Mouse (Mus musculus): ENCODE data around the gene N4bp2. TPM values are rescaled to one million over a fixed set of nuclear protein-coding genes. Genes with fewer than 3 reads are reported as not detected.

N4bp2 gene
- polyA plus RNA-seq, 1 experiment from 2014 or later, result 19.0 TPM

GRCm38 (mm10) chr5:65833766-65834498 lies 70.6 kb downstream of the N4bp2 start:
- no peak for ATAC-seq
- H3K9ac ChIP-seq (replicated peaks; ENCODE audit: low read depth, low read length), result no peak overlapping the region
- H3K36me3 ChIP-seq (ENCODE audit: control insufficient read depth, insufficient read depth), result 0 out of 2 replicates have a peak, but pooled peaks cover 2% of the 10 kb centered on the region
- WGBS, result 94% methylated on average over 8 of the region's 8 CpGs
- H3K4me1 ChIP-seq (replicated peaks; ENCODE audit: control insufficient read depth, insufficient read depth, low read length), result no peaks in the 10 kb centered on the region
- no peaks in the 10 kb centered on the region for H3K9me3 ChIP-seq (ENCODE audit: control insufficient read depth, low read length)
- H3K4me2 ChIP-seq (ENCODE audit: low read length), result no peak overlapping the region
- no peaks in the 10 kb centered on the region for H3K27me3 ChIP-seq (replicated peaks; ENCODE audit: control insufficient read depth, insufficient read depth, low read length)
- H3K4me3 ChIP-seq (replicated peaks; ENCODE audit: low read length), result no peak overlapping the region
- no peak overlapping the region for H3K27ac ChIP-seq (ENCODE audit: low read length)

GRCm38 (mm10) chr5:65838053-65838452 lies 74.7 kb downstream of the N4bp2 start:
- Histone ChIP-seq H3K4me3 (replicated peaks; ENCODE audit: low read length) (no peak overlapping the region), H3K27me3 (replicated peaks; ENCODE audit: control insufficient read depth, insufficient read depth, low read length) (no peaks in the 10 kb centered on the region), H3K9me3 (ENCODE audit: control insufficient read depth, low read length) (no peaks in the 10 kb centered on the region), H3K4me2 (ENCODE audit: low read length) (no peak overlapping the region), H3K4me1 (replicated peaks; ENCODE audit: control insufficient read depth, insufficient read depth, low read length) (no peaks in the 10 kb centered on the region), H3K27ac (ENCODE audit: low read length) (no peak overlapping the region), H3K36me3 (ENCODE audit: control insufficient read depth, insufficient read depth) (no peaks in the 10 kb centered on the region), H3K9ac (replicated peaks; ENCODE audit: low read depth, low read length) (no peak overlapping the region)
- no peak for ATAC-seq
- 88% methylated on average over 6 of the region's 6 CpGs for WGBS

GRCm38 (mm10) chr5:65842947-65843346 lies 79.6 kb downstream of the N4bp2 start:
- no peak overlapping the region for H3K9ac ChIP-seq (replicated peaks; ENCODE audit: low read depth, low read length)
- 92% methylated on average over 7 of the region's 7 CpGs for WGBS

GRCm38 (mm10) chr5:65846534-65846933 lies 83.2 kb downstream of the N4bp2 start:
- Histone ChIP-seq H3K27me3 (replicated peaks; ENCODE audit: control insufficient read depth, insufficient read depth, low read length) (no peaks in the 10 kb centered on the region), H3K9me3 (ENCODE audit: control insufficient read depth, low read length) (no peaks in the 10 kb centered on the region), H3K4me3 (replicated peaks; ENCODE audit: low read length) (no peak overlapping the region), H3K27ac (ENCODE audit: low read length) (no peak overlapping the region), H3K9ac (replicated peaks; ENCODE audit: low read depth, low read length) (no peak overlapping the region), H3K4me1 (replicated peaks; ENCODE audit: control insufficient read depth, insufficient read depth, low read length) (0 out of 2 replicates have a peak, but pooled peaks cover 3% of the 10 kb centered on the region), H3K36me3 (ENCODE audit: control insufficient read depth, insufficient read depth) (no peaks in the 10 kb centered on the region), H3K4me2 (ENCODE audit: low read length) (no peak overlapping the region)
- WGBS, result 86% methylated on average over 8 of the region's 8 CpGs
- ATAC-seq, result no peak

More at GRCm38 (mm10) chr5:65842947-65843346, 79.6 kb downstream of the N4bp2 start:
- no peaks in the 10 kb centered on the region for H3K4me1 ChIP-seq (replicated peaks; ENCODE audit: control insufficient read depth, insufficient read depth, low read length)
- no peak overlapping the region for H3K4me2 ChIP-seq (ENCODE audit: low read length)
- H3K4me3 ChIP-seq (replicated peaks; ENCODE audit: low read length), result no peak overlapping the region
- H3K9me3 ChIP-seq (ENCODE audit: control insufficient read depth, low read length), result no peaks in the 10 kb centered on the region
- no peaks in the 10 kb centered on the region for H3K27me3 ChIP-seq (replicated peaks; ENCODE audit: control insufficient read depth, insufficient read depth, low read length)
- no peaks in the 10 kb centered on the region for H3K36me3 ChIP-seq (ENCODE audit: control insufficient read depth, insufficient read depth)
- no peak for ATAC-seq
- H3K27ac ChIP-seq (ENCODE audit: low read length), result no peak overlapping the region

- Histone ChIP-seq H3K4me1 (replicated peaks; ENCODE audit: control insufficient read depth, insufficient read depth, low read length) (0 out of 2 replicates have a peak, but pooled peaks cover 3% of the 10 kb centered on the region), H3K36me3 (ENCODE audit: control insufficient read depth, insufficient read depth) (no peaks in the 10 kb centered on the region), H3K27me3 (replicated peaks; ENCODE audit: control insufficient read depth, insufficient read depth, low read length) (no peaks in the 10 kb centered on the region), H3K4me2 (ENCODE audit: low read length) (no peak overlapping the region), H3K9me3 (ENCODE audit: control insufficient read depth, low read length) (no peaks in the 10 kb centered on the region), H3K27ac (ENCODE audit: low read length) (no peak overlapping the region), H3K9ac (replicated peaks; ENCODE audit: low read depth, low read length) (no peak overlapping the region), H3K4me3 (replicated peaks; ENCODE audit: low read length) (no peak overlapping the region)
- ATAC-seq, result no peak
- whole genome bisulfite sequencing, result 90% methylated on average over 3 of the region's 3 CpGs
Observed at GRCm38 (mm10) chr5:65846958-65847357, 83.6 kb downstream of the N4bp2 start.

GRCm38 (mm10) chr5:65847656-65848055 lies 84.3 kb downstream of the N4bp2 start:
- Histone ChIP-seq H3K27me3 (replicated peaks; ENCODE audit: control insufficient read depth, insufficient read depth, low read length) (no peaks in the 10 kb centered on the region), H3K36me3 (ENCODE audit: control insufficient read depth, insufficient read depth) (no peaks in the 10 kb centered on the region), H3K4me1 (replicated peaks; ENCODE audit: control insufficient read depth, insufficient read depth, low read length) (0 out of 2 replicates have a peak, but pooled peaks cover 3% of the 10 kb centered on the region), H3K4me3 (replicated peaks; ENCODE audit: low read length) (no peak overlapping the region), H3K9me3 (ENCODE audit: control insufficient read depth, low read length) (no peaks in the 10 kb centered on the region), H3K9ac (replicated peaks; ENCODE audit: low read depth, low read length) (no peak overlapping the region), H3K27ac (ENCODE audit: low read length) (no peak overlapping the region), H3K4me2 (ENCODE audit: low read length) (no peak overlapping the region)
- no peak for ATAC-seq
- 87% methylated on average over 7 of the region's 7 CpGs for WGBS

GRCm38 (mm10) chr5:65850765-65851164 lies 87.4 kb downstream of the N4bp2 start:
- Histone ChIP-seq H3K4me3 (replicated peaks; ENCODE audit: low read length) (no peak overlapping the region), H3K27me3 (replicated peaks; ENCODE audit: control insufficient read depth, insufficient read depth, low read length) (no peaks in the 10 kb centered on the region), H3K36me3 (ENCODE audit: control insufficient read depth, insufficient read depth) (no peaks in the 10 kb centered on the region), H3K27ac (ENCODE audit: low read length) (no peak overlapping the region), H3K4me2 (ENCODE audit: low read length) (no peak overlapping the region), H3K9me3 (ENCODE audit: control insufficient read depth, low read length) (no peaks in the 10 kb centered on the region), H3K4me1 (replicated peaks; ENCODE audit: control insufficient read depth, insufficient read depth, low read length) (0 out of 2 replicates have a peak, but pooled peaks cover 3% of the 10 kb centered on the region), H3K9ac (replicated peaks; ENCODE audit: low read depth, low read length) (no peak overlapping the region)
- 66% methylated on average over 11 of the region's 11 CpGs for WGBS
- peak; percentile 26; the same call in 1 of the 2 replicates for ATAC-seq

GRCm38 (mm10) chr5:65854786-65855191 lies 91.5 kb downstream of the N4bp2 start:
- no peaks in the 10 kb centered on the region for H3K27me3 ChIP-seq (replicated peaks; ENCODE audit: control insufficient read depth, insufficient read depth, low read length)
- H3K27ac ChIP-seq (ENCODE audit: low read length), result no peak overlapping the region
- H3K9ac ChIP-seq (replicated peaks; ENCODE audit: low read depth, low read length), result no peak overlapping the region
- no peak overlapping the region for H3K4me2 ChIP-seq (ENCODE audit: low read length)
- ATAC-seq, result no peak
- 0 out of 2 replicates have a peak, but pooled peaks cover 3% of the 10 kb centered on the region for H3K4me1 ChIP-seq (replicated peaks; ENCODE audit: control insufficient read depth, insufficient read depth, low read length)
- H3K9me3 ChIP-seq (ENCODE audit: control insufficient read depth, low read length), result no peaks in the 10 kb centered on the region
- no peak overlapping the region for H3K4me3 ChIP-seq (replicated peaks; ENCODE audit: low read length)
- WGBS, result 52% methylated on average over 8 of the region's 8 CpGs
- H3K36me3 ChIP-seq (ENCODE audit: control insufficient read depth, insufficient read depth), result no peaks in the 10 kb centered on the region

- Histone ChIP-seq H3K4me3 (replicated peaks; ENCODE audit: low read length) (no peak overlapping the region), H3K4me2 (ENCODE audit: low read length) (no peak overlapping the region), H3K36me3 (ENCODE audit: control insufficient read depth, insufficient read depth) (no peaks in the 10 kb centered on the region), H3K27me3 (replicated peaks; ENCODE audit: control insufficient read depth, insufficient read depth, low read length) (no peaks in the 10 kb centered on the region), H3K27ac (ENCODE audit: low read length) (no peak overlapping the region), H3K4me1 (replicated peaks; ENCODE audit: control insufficient read depth, insufficient read depth, low read length) (0 out of 2 replicates have a peak, but pooled peaks cover 3% of the 10 kb centered on the region), H3K9ac (replicated peaks; ENCODE audit: low read depth, low read length) (no peak overlapping the region), H3K9me3 (ENCODE audit: control insufficient read depth, low read length) (no peaks in the 10 kb centered on the region)
- WGBS, result 73% methylated on average over 3 of the region's 3 CpGs
- no peak for ATAC-seq
Observed at GRCm38 (mm10) chr5:65855571-65855970, 92.2 kb downstream of the N4bp2 start.
